Mouse (Mus musculus) neutrophil, adult 65 days (primary cell): ENCODE results near the gene Atm. TPM values are rescaled to one million over a fixed set of nuclear protein-coding genes. Genes with fewer than 3 reads are reported as not detected.

ENCODE experiments used
- total RNA-seq: library from RNA; stranded (reverse); gene quantifications from 2 replicates; pipeline ENCODE4 v1.2.4, GENCODE M21; 2023

Gene Atm
- total RNA-seq: 6.9 and 7.3 TPM in 2 replicates

DNA sequence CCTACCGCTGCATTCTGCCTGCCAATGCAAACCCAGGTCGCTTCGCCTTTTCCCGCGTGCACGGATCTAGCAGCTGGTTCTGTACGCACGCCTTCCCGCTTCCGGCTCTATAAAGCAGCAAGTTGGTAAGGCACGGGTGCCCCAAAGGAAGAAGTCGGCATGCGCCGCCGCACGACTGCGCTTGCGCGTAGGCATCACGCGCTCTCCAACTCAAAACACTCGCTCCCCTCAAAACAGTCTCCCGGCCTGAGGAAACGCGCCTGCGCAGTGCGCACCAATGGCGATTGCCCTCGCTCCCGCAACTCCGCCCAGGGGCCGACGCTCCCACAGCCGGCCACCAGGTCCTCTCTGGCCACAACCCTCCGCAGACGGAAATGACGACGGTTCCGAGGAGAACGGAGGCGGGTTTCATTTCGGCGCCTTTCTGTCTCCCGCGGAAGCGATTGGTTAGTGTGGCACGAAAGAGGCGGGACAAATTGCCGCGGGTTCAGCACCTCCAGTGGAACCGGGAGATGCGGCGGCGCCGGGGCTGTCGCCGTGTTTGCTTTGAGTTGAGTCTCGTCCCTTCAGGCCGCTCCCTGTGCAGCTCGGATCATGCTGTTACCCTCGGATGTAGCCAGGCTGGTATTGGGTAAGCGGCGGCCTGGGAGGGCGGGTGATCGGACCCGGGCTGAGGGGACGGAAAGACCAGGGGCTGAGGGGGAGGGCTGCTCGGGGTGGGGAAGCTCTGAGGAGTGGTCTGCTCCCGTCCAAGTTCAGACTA is at the start of gene Atm, which contains the start of gene Npat:
Atm (minus strand) TSS at position 183 of the 763 bp plus-strand sequence.
Npat (plus strand) TSS at position 490 of the 763 bp plus-strand sequence.

DNA sequence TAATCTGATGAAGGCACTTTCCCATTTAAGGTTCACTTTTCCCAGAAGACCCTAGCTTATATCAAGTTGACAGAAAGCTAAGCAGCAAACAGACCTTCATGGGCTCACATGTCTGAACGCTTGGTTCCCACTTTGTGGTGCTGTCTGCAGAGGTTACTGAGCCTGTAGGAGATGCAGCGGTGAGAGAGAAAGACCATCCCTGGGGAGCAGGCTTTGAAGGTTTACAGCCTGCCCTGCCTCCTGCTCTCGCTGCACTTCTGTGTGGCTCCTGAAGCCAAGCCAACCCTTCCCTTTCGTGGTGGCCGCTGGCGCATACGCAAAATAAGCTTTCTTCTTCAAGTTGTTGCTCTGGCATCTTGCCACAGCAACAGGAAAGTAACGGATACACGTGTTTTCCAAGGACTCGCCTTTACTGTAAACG is 134.2 kb downstream of the Atm start, which contains the start of gene 4930550C14Rik:
4930550C14Rik (plus strand) TSS at position 35 of the 421 bp plus-strand sequence.

Other genes starting within 250 kb of the Atm start
- gene Exph5, start 235.1 kb downstream of the Atm start, total RNA-seq: not detected in 2 replicates
- gene Kdelc2, start 152.7 kb downstream of the Atm start, total RNA-seq: 0.98 and 2.4 TPM in 2 replicates
- not detected in 2 replicates for gene 4930550C14Rik, start 134.4 kb downstream of the Atm start, total RNA-seq
- 17.2 and 21.2 TPM in 2 replicates for gene Npat, start 307 bp upstream of the Atm start, total RNA-seq
- gene Acat1, start 73.6 kb upstream of the Atm start, total RNA-seq: 14.3 and 16.4 TPM in 2 replicates
- 12.4 and 20.1 TPM in 2 replicates for gene Cul5, start 133.3 kb upstream of the Atm start, total RNA-seq
- 0.34 and 0.44 TPM in 2 replicates for gene Rab39, start 169.5 kb upstream of the Atm start, total RNA-seq
- gene Slc35f2, start 234.8 kb upstream of the Atm start, total RNA-seq: not detected in 2 replicates